Mouse (Mus musculus): ENCODE measurements around the gene Mfsd12.

GRCm38 (mm10) chr10:81376561-81377361, 19.5 kb downstream of the Mfsd12 start:
- TF ChIP-seq CTCF (IDR thresholded peaks at IDR 0.05; ENCODE audit: low read depth), result no peak
- TF ChIP-seq EP300 (IDR thresholded peaks at IDR 0.05; ENCODE audit: low read depth), result no peak

Data from heart, postnatal 0 days (tissue).